9 mouse cellular contexts compared by ENCODE assay signal in the genomic region with DNA sequence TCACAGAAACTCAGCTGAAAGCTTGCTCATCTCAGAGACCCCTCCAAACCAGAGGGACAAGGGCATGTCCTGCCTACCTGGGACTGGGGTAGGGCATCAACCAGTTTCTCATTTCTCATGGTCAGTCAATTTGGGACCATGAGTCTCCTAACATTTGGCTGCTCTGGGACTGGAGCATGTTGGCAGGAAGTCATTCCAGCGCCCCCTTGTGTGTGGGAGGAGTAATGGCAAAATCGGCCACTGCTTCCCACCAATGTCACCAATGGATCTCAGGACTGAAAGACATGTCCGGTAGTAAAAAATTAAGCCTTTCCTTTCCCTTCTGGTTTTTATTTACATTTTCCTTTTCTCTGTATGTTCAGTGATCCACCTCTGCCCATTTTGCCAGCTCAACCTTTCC.
A peak's percentile ranks its signal among the peaks of the same experiment; 100 is the strongest.
DNase-seq lines count a peak whose midpoint lies in the region; ATAC-seq and TF ChIP-seq lines count a peak whose summit lies in the region.
"Had no signal": no experiment of that assay in that cellular context is flagged by ENCODE, and none has a peak within 500 bp of the region (broad histone marks: within the 10 kb centered on the region; RNA-seq: fewer than 3 reads in every experiment).

No protein-coding gene starts in this region.

- H3K27me3 ChIP-seq in heart, embryonic 10.5 days (ENCODE audit: insufficient read depth, poor library complexity, severe bottlenecking): peaks cover 11% of the 10 kb centered on the region
- H3K27me3 ChIP-seq in kidney, postnatal 0 days (ENCODE audit: insufficient read depth, low read length): no peaks in the 10 kb centered on the region
- no peaks in the 10 kb centered on the region for H3K27me3 ChIP-seq in forebrain, embryonic 15.5 days

- H3K9ac ChIP-seq in kidney, postnatal 0 days (ENCODE audit: low read depth, low read length): no peak overlapping the region
- H3K9ac ChIP-seq in forebrain, embryonic 15.5 days (replicated peaks): no peak overlapping the region
- H3K9ac ChIP-seq: embryonic facial prominence, embryonic 15.5 days had no signal

- intact Hi-C loops in heart, postnatal 25 days (cut with DNase I): loop anchor here (5.0 kb wide), 4 partner anchors 102 to 283 kb away; a partner anchor contains a TSS

- H3K9me3 ChIP-seq in heart, embryonic 10.5 days: no peaks in the 10 kb centered on the region
- H3K9me3 ChIP-seq in kidney, postnatal 0 days (replicated peaks; ENCODE audit: low read length): no peaks in the 10 kb centered on the region
- no peaks in the 10 kb centered on the region for H3K9me3 ChIP-seq in forebrain, embryonic 15.5 days
- H3K9me3 ChIP-seq: embryonic facial prominence, embryonic 15.5 days had no signal

- no peaks in the 10 kb centered on the region for H3K36me3 ChIP-seq in heart, embryonic 10.5 days
- no peaks in the 10 kb centered on the region for H3K36me3 ChIP-seq in kidney, postnatal 0 days (ENCODE audit: insufficient read depth, low read length)
- no peaks in the 10 kb centered on the region for H3K36me3 ChIP-seq in forebrain, embryonic 15.5 days
- H3K36me3 ChIP-seq: embryonic facial prominence, embryonic 15.5 days had no signal

- no peak for ATAC-seq in kidney, postnatal 0 days (replicated peaks; ENCODE audit: low FRiP score, low read depth)
- ATAC-seq in forebrain, embryonic 15.5 days (replicated peaks): no peak

- peak; percentile 69 for TF ChIP-seq CTCF in kidney, postnatal 0 days (IDR thresholded peaks at IDR 0.05; ENCODE audit: low read depth)

- no peak for DNase-seq in heart, embryonic 10.5 days (ENCODE audit: low spot score)
- DNase-seq in heart, postnatal 25 days (ENCODE audit: low spot score): no peak
- peak; percentile 44 for DNase-seq in thymus, postnatal 4 days
- no peak for DNase-seq in thymus, postnatal 25 days
- peak; percentile 66 for DNase-seq in kidney, postnatal 0 days (ENCODE audit: low spot score)
- peak; percentile 71 for DNase-seq in testis, postnatal 10 days (ENCODE audit: low spot score)
- DNase-seq in left cerebral cortex, adult 9 months (ENCODE audit: low spot score in 2 of 2): no peak

- H3K4me1 ChIP-seq in heart, embryonic 10.5 days: peaks cover 33% of the 10 kb centered on the region
- peaks cover 12% of the 10 kb centered on the region; the same call in 1 of the 2 replicates for H3K4me1 ChIP-seq in kidney, postnatal 0 days (replicated peaks; ENCODE audit: insufficient read depth, low read length)
- no peaks in the 10 kb centered on the region for H3K4me1 ChIP-seq in forebrain, embryonic 15.5 days

- H3K4me3 ChIP-seq in heart, embryonic 10.5 days: no peak overlapping the region
- H3K4me3 ChIP-seq in kidney, postnatal 0 days (replicated peaks; ENCODE audit: low read depth, low read length): no peak overlapping the region
- H3K4me3 ChIP-seq in forebrain, embryonic 15.5 days: no peak overlapping the region
- H3K4me3 ChIP-seq: embryonic facial prominence, embryonic 15.5 days had no signal

- 63% methylated on average over 3 of the region's 3 CpGs for WGBS in heart, embryonic 10.5 days
- 62% methylated on average over 3 of the region's 3 CpGs for WGBS in kidney, postnatal 0 days
- 73% methylated on average over 3 of the region's 3 CpGs for WGBS in forebrain, embryonic 15.5 days

- H3K4me2 ChIP-seq in kidney, postnatal 0 days (ENCODE audit: low read length): no peak overlapping the region
- no peak overlapping the region for H3K4me2 ChIP-seq in forebrain, embryonic 15.5 days (replicated peaks)

- 0 out of 2 replicates have a peak overlapping the region, but pooled peaks have one; percentile 62 for H3K27ac ChIP-seq in heart, embryonic 10.5 days
- H3K27ac ChIP-seq in kidney, postnatal 0 days: no peak overlapping the region
- H3K27ac ChIP-seq in forebrain, embryonic 15.5 days (replicated peaks): no peak overlapping the region
- H3K27ac ChIP-seq: embryonic facial prominence, embryonic 15.5 days had no signal

Comparison
In these comparisons a context has a peak if more than half of its experiments do, and no peak if none do; other contexts are left out.
1. DNase-seq: peak in thymus, postnatal 4 days (single experiment), kidney, postnatal 0 days (single experiment) and testis, postnatal 10 days (single experiment); none in heart, embryonic 10.5 days (single experiment), heart, postnatal 25 days (single experiment), thymus, postnatal 25 days (single experiment) and left cerebral cortex, adult 9 months (0 of 2).